Mouse (Mus musculus): ENCODE measurements around the gene Ros1.

Ros1 gene

GRCm38 (mm10) chr10:52159704-52160103, 35.3 kb downstream of the Ros1 start:
- DNase-seq (ENCODE audit: low read depth, low spot score): no peak

GRCm38 (mm10) chr10:52133354-52134074, 61.5 kb downstream of the Ros1 start:
- no peak for DNase-seq (ENCODE audit: low read depth, low spot score)

GRCm38 (mm10) chr10:52130762-52131161, 64.3 kb downstream of the Ros1 start:
- DNase-seq (ENCODE audit: low read depth, low spot score): no peak

- DNase-seq (ENCODE audit: low read depth, low spot score): no peak
These were observed 66.1 kb downstream of the Ros1 start for GRCm38 (mm10) chr10:52128874-52129412.

- DNase-seq (ENCODE audit: low read depth, low spot score): peak; percentile 18
These were observed 88.8 kb downstream of the Ros1 start for GRCm38 (mm10) chr10:52106164-52106757.

GRCm38 (mm10) chr10:52101273-52101672, 93.8 kb downstream of the Ros1 start:
- DNase-seq (ENCODE audit: low read depth, low spot score): no peak

GRCm38 (mm10) chr10:52092181-52092580, 102.9 kb downstream of the Ros1 start:
- no peak for DNase-seq (ENCODE audit: low read depth, low spot score)

GRCm38 (mm10) chr10:52086681-52087080, 108.4 kb downstream of the Ros1 start:
- no peak for DNase-seq (ENCODE audit: low read depth, low spot score)

- peak; percentile 29 for DNase-seq (ENCODE audit: low read depth, low spot score)
These were observed 122.6 kb downstream of the Ros1 start for GRCm38 (mm10) chr10:52072482-52072881.

- DNase-seq (ENCODE audit: low read depth, low spot score): no peak
These were observed 146.8 kb downstream of the Ros1 start for GRCm38 (mm10) chr10:52048287-52048686.

- no peak for DNase-seq (ENCODE audit: low read depth, low spot score)
These were observed 152.0 kb downstream of the Ros1 start for GRCm38 (mm10) chr10:52043086-52043485.

- no peak for DNase-seq (ENCODE audit: low read depth, low spot score)
These were observed 155.7 kb downstream of the Ros1 start for GRCm38 (mm10) chr10:52039392-52039791.

- DNase-seq (ENCODE audit: low read depth, low spot score): no peak
These were observed 161.3 kb downstream of the Ros1 start for GRCm38 (mm10) chr10:52033729-52034128.

GRCm38 (mm10) chr10:52029421-52030080, 165.5 kb downstream of the Ros1 start:
- DNase-seq (ENCODE audit: low read depth, low spot score): no peak

- no peak for DNase-seq (ENCODE audit: low read depth, low spot score)
These were observed 166.3 kb downstream of the Ros1 start for GRCm38 (mm10) chr10:52028561-52029370.

- no peak for DNase-seq (ENCODE audit: low read depth, low spot score)
These were observed 167.6 kb downstream of the Ros1 start for GRCm38 (mm10) chr10:52027161-52028035.

GRCm38 (mm10) chr10:52025821-52026220, 169.2 kb downstream of the Ros1 start:
- DNase-seq (ENCODE audit: low read depth, low spot score): no peak

GRCm38 (mm10) chr10:52025291-52025690, 169.8 kb downstream of the Ros1 start:
- DNase-seq (ENCODE audit: low read depth, low spot score): no peak

- no peak for DNase-seq (ENCODE audit: low read depth, low spot score)
These were observed 171.0 kb downstream of the Ros1 start for GRCm38 (mm10) chr10:52024053-52024410.

- DNase-seq (ENCODE audit: low read depth, low spot score): no peak
These were observed 171.6 kb downstream of the Ros1 start for GRCm38 (mm10) chr10:52023213-52024052.

Data from telencephalon, adult 2 months (tissue).